Mouse (Mus musculus) MEL-GATA-1-ER (cell line): ENCODE measurements around the gene Gcnt2.

Source experiments
- DNase-seq: peaks from one replicate; pipeline ENCODE4 v3.0.0-alpha.2; 2012; ENCODE audit warnings: low read depth; ENCODE audit errors: extremely low read depth

Gcnt2 gene

DNA sequence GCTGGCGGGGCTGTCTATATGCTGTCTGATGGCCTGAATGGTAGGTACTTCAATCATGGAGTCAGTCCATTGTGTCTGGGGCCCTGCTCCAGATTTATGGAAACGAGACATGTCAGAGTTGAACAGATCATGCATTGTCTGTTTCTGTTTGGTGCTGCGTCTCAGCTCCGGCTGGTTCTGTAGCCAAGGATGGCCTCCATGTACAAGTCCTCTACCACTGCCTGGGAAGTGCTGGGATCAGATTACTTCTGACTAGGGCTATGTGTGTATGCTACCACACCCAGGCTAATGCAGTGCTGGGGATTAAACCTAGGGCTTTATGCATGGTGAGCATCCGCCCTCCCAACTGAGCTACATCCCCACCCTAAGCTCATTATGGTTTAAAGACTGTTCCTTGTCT is 78.0 kb downstream of the Gcnt2 start:
- DNase-seq, result no peak

DNA sequence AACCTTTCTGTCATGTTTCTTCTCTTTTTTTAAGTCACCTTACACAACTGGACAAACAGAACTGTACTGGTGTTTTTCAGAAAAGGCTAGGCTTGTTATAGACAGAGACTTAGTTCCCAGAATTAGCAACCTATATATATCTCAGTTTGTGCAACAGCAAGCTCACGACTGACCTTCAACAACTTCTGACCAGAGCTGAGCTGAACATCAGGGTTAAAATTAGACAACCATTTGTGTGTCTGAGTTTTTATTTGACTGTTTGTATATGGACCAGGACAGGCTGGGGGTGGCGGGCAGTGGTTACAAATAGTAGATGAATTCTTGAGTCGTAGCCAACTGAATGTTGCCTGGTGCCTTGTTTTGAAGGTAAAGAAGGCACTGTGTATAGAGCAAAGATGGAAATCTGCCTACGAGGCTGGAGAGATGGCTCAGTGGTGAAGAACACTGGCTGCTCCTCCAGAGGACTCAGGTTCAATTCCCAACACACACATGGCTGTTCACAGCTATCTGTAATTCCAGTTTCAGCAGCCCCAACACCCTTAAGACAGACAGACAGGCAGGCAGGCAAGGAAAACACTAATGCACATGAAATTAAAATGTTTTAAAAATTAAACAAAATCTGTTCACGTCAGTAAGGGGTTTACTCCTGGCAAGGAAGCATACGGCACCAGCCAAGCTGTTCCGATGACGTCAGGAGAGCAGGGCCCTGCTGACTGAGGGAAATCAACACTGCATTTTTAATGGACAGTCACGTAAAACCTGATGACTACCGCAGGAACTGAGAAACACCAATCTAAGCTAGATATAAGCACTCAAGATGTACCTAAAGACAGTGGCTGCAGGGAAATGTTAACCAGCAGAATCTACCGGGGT is 79.2 kb downstream of the Gcnt2 start:
- no peak for DNase-seq

DNA sequence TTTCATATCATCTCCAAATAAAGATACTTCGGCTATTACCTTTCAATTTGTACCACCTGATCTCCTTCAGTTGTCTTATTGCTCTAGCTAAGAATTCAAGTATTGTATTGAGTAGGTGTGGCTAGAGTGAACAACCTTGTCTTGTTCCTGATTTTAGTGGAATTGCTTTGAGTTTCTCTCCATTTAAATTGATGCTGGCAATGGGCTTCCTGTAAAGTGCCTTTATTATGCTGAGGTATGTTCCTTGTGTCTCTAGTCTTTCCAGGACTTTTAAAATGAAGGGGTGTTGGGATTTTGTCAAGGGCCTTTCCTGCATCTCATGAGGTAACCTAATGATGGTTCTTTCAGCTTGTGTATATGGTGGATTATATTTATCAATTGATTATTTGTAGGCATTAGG is 83.5 kb downstream of the Gcnt2 start:
- DNase-seq, result no peak

DNA sequence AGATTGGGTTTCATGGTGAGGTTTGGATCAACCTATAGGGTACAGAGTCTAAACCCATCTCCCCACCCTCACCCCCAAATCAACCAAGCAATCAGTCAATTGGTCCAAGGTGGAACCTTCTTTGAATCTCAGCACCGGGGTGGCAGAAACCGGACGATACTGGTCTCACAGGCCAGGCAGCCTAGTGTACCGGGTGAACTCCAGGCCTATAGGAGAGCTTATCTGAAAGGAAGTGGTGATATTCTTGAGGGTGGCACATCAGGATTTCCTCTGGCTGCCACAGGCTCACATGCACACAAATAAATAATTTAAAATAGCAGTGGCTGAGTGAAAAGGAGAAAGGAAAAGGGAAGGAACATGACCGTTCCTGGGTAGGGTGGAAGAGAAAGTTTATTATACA is 84.4 kb downstream of the Gcnt2 start:
- no peak for DNase-seq

DNA sequence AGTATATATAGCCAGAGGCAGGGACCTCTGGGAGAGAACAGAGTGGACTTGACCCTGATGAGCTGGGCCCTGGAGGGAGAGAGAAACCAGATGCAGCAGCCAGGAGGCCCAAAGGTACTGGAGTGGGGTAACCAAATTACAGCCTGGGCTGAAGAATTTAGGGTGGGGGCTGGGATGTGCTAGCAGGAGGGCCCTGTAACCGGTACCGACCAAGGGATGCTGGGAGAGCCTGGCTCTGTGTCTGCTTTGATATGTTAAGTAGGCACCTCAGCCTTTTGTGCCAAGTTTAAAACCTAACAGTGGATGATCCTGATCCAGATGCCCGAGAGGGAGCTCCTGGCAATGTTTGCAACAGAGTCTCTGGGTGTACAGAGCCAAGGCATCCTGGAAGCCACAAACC is 84.8 kb downstream of the Gcnt2 start:
- DNase-seq, result no peak

DNA sequence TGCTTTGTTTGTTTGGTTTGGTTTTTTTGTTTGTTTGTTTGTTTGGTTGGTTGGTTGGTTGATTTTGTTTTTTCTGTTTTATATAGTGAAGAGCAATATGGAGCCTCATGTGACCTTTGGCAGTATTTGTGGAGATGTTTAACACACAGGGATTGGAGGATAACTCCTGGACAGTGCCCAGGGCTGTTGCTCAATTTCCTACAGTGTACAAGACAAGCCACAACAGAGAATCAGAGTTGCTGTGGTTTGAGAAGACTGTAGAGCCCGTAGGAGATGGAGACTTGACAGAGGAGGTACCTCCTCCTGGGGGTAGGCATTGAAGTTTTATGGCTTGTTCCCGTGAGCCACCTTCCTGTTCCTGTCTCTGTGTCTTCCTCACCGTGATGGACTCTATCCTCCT is 87.0 kb downstream of the Gcnt2 start:
- DNase-seq, result no peak

DNA sequence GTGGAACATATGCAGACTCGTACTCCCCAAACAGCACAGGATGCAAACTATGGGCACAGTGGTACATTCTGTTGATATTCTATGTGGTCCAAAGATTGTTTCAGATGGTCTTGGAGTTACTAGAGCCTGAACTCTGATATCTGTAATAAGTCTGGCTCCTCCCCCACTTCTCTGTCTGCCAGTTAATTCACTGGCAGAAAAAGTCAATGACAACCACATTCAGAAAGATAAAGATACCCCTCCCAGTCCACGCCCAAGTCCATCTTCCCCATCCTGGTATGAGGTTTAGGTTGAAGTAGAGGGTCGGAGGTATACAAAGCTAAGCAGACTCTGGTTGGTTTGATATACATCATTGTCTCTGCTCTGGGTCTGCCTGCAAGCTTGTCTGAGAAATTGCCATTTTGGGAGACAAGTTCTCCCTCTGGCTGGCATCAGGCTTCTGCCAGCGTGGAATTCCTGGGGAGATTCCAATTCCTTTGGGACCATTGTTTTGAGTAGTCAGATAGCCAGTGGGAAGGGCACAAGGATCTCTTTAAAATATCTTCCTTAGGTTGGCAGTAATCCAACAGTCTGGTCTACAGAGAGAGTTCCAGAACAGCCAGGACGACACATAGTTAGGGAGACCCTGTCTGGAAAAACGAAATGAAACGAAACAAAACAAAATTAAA is 88.1 kb downstream of the Gcnt2 start:
- DNase-seq, result peak; percentile 48

DNA sequence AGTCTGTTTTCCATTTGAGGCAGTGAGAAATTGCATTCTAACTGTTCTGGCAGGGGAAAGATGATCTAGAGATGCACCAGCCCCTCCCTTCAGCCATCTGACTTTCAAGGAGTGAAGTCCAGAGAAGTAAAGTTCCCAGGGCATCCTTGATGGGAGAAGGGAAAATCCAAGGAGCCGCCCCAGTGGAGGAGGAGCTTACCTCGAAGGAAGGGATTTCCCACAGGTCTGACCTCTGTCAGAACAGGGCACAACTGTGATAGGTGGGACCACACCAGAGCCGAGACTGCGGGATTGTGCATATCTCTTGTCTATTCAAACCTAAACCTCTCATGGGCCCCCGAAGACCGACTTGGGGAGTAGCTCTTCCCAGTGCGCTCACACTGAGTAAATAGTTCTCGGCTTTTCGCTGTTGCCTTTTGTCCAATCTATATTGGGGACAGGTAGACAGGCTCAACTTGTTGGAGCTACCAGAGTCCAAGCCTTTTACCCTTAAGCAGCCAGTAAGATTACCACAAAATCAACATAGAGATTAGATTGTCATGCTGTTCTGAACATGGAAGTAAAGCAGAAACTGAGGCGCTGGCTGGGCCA is 91.9 kb downstream of the Gcnt2 start:
- DNase-seq, result no peak

DNA sequence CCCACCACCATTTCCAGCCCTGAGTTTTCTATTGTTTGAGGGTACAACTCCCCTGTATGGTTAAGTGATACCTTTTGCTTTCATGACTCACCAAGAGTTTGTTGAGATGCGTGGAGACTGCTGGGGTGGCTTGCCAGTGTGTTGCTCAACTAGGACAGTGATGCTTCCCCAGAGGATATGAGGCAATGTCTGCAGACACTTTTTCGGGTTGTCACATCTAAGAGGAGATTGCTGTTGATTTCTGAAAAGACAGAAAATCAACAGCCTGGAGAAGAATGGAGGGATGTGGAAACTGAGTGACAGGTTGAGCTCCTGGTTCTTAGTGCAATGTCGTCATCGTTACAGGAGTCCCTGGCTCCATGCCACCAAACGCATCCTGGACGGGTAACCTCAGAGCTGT is 93.7 kb downstream of the Gcnt2 start:
- no peak for DNase-seq

DNA sequence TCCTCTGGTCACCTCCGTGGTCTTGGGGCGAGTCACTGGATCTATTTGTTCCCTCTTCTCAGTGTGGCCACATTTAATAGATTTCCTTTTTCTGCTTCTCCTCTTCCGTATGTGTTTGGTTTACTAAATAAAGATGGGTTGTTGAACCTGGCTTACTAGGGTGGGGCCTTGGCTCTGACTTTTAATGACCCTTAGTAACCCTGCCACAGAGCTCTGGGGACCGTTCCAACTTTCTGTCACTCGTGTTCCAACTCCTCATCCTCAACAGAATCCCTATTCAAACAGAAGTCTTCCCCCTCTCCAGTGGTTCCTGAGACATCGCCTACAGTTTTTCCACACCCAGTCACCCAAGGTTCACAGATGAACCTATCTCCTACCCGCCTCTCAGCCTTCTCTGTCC is 96.2 kb downstream of the Gcnt2 start:
- DNase-seq, result no peak

DNA sequence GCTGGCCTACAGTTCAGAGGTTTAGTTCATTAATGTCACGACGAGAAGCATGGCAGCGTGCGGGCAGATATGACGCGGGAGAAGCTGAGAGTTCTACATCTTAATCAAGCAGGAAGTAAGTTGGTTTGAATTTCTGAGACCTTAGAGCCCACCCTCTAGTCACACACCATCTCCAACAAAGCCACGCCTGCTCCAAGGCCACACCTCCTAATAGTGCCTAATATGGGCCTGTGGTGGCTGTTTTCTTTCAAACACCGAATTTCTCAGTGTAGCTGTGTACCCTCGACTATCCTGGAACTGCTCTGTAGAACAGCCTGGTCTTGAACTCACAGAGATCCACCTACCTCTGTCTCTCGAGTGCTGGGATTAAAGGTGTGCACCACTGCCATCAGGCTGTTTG is 108.1 kb downstream of the Gcnt2 start:
- no peak for DNase-seq

DNA sequence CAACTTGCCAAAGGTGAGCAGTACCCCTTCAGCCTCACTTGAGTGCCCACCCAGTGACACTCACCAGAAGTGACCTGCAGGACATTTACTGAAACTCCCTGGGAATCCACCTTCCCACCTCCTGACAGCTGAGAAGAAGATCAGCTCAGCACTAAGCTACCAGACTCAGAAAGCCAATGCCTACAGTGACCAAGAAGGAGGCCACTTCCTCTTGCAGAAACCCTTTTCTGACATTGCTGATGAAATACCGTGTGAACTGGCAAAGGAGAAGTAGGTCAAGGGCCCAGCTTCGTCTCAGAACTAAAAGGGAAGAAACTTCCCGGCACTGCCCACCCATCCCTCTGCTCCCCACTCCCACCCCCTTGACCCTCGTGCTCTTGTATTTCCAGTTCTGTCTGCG is 109.0 kb downstream of the Gcnt2 start:
- peak; percentile 39 for DNase-seq

DNA sequence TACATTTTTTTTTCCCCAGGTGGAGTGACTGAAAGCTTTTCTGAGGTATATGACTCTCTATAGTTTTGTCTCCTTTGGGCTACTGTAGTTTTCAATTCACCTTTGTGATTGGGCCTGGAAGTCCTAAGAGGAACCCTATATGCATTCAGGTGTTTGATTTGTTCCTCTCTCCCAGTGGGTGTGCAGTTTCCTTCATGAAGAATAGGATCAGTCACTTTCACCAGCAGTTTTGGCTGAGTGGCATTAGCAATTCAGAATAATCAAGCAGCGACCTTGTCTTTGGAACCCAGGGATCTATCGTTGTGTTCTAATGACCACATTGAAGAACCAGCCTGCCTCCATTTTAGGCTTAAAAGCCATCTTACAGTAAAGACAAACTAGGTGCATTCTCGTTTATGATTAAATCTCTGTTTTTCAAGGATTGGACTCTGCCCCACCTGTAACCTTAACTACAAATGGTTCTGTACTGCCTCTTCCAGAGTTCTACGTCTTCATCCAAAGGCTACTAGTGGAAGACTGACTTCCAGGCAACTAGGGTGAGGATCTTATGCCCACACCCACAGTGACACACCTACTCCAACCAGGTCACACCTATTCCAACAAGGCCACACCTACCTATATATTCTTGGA is 110.3 kb downstream of the Gcnt2 start:
- no peak for DNase-seq

DNA sequence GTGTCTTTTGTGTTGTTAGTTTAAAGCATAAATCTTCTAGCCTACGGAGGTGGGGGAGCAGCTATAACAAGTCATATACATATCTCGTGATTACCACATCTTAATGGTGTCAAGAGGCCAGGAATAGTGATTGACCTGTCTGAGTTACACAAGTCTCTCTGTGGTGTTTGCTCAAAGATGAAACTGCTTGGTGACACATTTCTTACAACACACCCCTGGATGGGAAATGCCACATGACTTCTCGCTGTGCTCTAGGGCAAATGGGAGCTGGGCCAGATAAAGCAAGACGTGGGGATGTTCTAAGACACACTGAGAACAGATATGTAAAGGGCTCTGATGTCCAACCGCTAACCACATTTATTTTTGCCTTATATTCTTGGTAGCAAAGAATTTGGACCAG is 111.7 kb downstream of the Gcnt2 start:
- DNase-seq, result no peak

DNA sequence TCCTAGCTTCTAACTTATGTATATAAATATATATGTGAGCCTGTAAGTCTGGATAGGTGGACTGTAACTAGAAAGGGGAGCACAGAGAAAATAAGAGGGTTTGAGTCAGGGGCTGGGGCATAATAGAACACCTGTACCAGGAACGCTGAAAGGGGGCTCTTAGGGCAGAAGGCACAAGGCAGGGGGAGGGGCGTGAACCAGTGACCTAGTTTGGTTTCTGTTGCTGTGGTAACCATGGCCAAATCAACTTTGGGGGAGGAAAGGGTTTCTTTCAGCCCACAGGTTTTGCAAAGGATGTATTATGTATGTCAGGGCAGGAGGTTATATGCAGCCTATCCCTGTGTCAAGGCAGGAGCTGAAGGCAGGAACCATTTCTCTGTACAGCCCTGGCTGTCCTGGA is 112.3 kb downstream of the Gcnt2 start:
- no peak for DNase-seq

DNA sequence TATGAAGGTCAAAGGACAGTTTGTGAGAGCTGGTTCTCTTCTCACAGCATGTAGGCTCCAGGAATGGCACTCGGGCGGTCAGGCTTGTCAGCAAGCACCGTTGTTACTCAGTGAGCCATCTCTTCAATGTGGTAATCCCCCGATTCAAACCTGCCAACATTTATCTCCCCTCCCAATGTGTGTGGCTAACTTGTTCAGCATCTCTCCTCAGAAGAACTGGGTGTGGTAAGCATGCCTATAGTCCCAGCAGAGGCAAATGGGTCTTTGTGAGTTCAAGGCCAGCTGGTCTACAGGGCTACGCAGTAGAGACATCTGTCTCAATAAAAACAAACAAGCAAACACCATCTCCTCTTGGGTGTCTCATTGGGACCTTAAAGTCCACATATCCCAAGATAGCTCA is 113.4 kb downstream of the Gcnt2 start:
- DNase-seq, result no peak

DNA sequence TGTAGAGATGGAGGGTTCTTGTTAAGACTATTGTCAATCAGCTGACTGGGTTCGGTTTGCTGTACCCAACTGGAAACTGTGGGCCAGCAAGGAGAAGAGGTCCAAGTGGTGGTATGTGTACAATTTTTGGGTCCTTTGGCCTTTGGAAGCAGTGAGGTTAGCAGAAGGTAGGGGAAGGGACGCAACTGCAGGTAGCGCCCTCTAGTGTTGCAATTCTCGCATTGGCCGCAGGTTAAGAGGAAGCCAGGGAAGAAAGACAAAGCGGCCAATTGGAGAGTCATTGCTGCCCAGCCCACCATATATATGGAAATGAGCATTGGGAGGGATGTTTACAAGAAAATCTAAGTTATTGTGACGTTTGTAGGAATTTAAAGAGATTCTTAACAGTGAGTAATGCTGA is 118.1 kb downstream of the Gcnt2 start:
- DNase-seq, result no peak

DNA sequence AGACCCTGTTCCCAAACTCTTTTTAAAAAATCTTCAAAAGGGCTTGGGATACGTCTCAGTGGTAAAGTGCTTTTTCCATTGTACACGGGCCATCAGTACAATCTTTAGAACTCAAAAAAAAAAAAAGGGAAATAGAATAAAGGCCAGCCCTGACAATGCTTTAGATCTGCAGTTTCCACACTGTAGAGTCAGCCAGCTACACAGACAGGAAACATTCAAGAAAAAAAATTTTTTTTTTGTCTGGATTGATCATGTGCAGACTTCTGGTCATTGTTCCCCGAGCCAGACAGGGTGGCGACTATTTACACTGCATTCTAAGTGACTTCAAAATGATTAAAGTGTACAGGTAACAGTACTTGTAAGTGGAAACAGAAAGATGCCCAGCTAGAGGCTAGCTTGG is 119.1 kb downstream of the Gcnt2 start:
- no peak for DNase-seq

DNA sequence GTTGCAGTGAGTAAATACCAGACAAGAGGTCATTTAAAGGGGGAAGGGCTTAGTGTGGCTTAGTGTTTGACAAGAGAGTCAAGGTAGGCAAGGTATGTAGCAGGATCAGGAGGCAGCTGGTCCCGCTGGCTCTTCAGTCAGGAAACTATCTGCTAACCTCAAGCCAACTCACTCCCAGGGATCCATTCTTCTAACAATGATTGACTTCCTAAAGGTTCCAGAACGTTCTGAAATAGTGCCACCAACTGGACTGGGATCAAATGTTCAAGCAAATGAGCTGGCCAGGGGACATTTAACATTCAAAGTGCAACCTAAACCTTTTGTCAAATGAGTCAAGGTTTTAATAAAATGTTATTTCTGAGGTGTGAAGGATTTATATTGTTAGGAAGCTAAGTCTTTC is 119.8 kb downstream of the Gcnt2 start:
- no peak for DNase-seq

DNA sequence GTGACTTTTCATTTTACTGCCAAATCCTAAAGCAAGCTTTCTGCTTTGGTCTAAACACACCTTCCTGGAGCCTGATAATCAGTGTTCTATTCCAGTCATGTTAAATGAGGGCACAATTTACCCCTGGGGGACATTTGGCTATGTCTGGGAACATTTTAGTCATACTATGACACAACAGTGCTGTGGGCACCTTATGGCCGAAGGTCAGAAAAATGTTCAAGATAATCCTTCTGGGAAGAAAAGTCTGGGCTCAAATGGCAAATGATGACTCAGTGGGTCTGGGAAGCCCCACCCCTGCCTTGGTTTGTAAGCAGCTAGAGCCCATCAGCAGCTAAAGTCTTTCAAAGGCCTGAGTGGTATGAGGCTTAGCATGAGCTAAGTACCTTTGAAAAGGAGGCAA is 123.2 kb downstream of the Gcnt2 start:
- no peak for DNase-seq

DNA sequence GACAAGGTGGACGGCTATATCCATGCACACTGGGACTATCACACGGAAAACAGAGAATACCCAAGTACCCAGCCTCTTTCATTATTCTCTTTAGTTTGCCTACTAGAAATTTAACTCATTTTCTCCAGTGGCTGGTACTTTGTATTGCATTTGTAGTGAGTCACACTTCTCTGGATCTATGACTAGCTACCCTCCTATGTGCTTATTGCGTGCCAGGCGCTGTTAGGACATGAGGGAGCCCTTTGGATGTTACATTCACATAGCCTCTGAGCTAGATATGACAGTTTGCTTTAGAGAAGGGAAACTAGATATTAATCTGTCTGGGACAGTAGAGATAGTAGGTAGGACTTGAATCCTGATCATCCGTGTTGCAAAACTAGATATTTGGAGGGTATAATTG is 126.5 kb downstream of the Gcnt2 start:
- no peak for DNase-seq

DNA sequence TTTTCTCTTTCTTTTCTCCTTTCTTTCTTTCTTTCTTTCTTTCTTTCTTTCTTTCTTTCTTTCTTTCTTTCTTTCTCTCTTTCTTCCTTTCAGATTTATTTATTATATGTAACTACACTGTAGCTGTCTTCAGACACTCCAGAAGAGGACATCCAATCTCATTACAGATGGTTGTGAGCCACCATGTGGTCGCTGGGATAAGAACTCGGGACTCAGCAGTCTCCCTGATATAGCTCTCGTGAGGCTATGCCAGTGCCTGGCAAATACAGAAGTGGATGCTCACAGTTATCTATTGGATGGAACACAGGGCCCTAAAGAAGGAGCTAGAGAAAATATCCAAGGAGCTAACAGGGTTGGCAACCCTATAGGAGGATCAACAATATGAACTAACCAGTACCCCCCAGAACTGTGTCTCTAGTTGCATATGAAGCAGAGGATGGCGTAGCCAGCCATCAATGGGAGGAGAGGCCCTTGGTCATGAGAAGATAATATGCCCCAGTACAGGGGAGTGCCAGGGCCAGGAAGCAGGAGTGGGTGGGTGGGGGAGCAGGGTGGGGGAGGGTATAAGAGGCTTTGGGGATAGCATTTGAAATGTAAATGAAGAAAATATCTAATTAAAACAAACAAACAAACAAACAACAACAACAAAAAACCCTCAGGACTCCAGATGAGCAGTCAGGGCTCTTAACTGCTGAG is 128.2 kb downstream of the Gcnt2 start:
- peak; percentile 37 for DNase-seq
